Mouse (Mus musculus) left cerebral cortex, adult 18-20 months (tissue): Measurements from ENCODE around the gene Lat2. TPM values are rescaled to one million over a fixed set of nuclear protein-coding genes. Genes with fewer than 3 reads are reported as not detected.
A peak's percentile ranks its signal among the peaks of the same experiment; 100 is the strongest.

Source experiments
- DNase-seq, 2 experiments: peaks; one replicate each; pipeline ENCODE4 v3.0.0; 2021 to 2022; ENCODE audit warnings: low spot score in 2 of 2, mixed read lengths in 1 of 2
- total RNA-seq, 2 experiments: library from RNA; stranded (reverse); gene quantifications; 2 replicates each; pipeline ENCODE4 v1.2.3; 2021

The Lat2 gene
- total RNA-seq, 2 experiments from 2014 or later = 1.6 to 3.3 TPM

GRCm38 (mm10) chr5:134572508-134573214 is 42.2 kb downstream of the Lat2 start:
- no peak for DNase-seq

GRCm38 (mm10) chr5:134571730-134572507 is 42.9 kb downstream of the Lat2 start:
- peak; percentile 44 to 61 for DNase-seq

- DNase-seq = no peak
These were observed 45.8 kb downstream of the Lat2 start for GRCm38 (mm10) chr5:134568964-134569491.

GRCm38 (mm10) chr5:134568030-134568429 is 46.8 kb downstream of the Lat2 start:
- DNase-seq = no peak

GRCm38 (mm10) chr5:134567445-134567844 is 47.4 kb downstream of the Lat2 start:
- DNase-seq = no peak

- DNase-seq = no peak
These were observed 49.1 kb downstream of the Lat2 start for GRCm38 (mm10) chr5:134565696-134566095.

- DNase-seq = no peak
These were observed 50.6 kb downstream of the Lat2 start for GRCm38 (mm10) chr5:134564272-134564671.

- no peak for DNase-seq
These were observed 54.2 kb downstream of the Lat2 start for GRCm38 (mm10) chr5:134560450-134561171.

GRCm38 (mm10) chr5:134560071-134560449 is 54.8 kb downstream of the Lat2 start, which contains the start of gene Syna:
TSS of gene Syna (minus strand) at chr5:134560171.
- no peak for DNase-seq

- peak; percentile 83 to 88 for DNase-seq
These were observed 59.2 kb downstream of the Lat2 start for GRCm38 (mm10) chr5:134555463-134556164.

- no peak for DNase-seq
These were observed 60.8 kb downstream of the Lat2 start for GRCm38 (mm10) chr5:134553951-134554546.

- DNase-seq = peak; percentile 99
These were observed 62.5 kb downstream of the Lat2 start, which contains the start of gene Clip2 for GRCm38 (mm10) chr5:134552110-134552972. TSS of gene Clip2 (minus strand) at chr5:134552434.

- DNase-seq = peak in 1 of 2 experiments; percentile 54
These were observed 63.4 kb downstream of the Lat2 start for GRCm38 (mm10) chr5:134551233-134552109.

GRCm38 (mm10) chr5:134550836-134551232 is 64.0 kb downstream of the Lat2 start:
- DNase-seq = no peak
